Mouse (Mus musculus): ENCODE measurements around the gene AL732309.1.

- TF ChIP-seq POLR2A (IDR thresholded peaks at IDR 0.05; ENCODE audit: borderline replicate concordance, low read depth, low read length) (no peak), CTCF (IDR thresholded peaks at IDR 0.05; ENCODE audit: low read depth, low read length) (no peak)
Observed at GRCm38 (mm10) chr2:25273010-25273409, 26.3 kb upstream of the AL732309.1 start.

All from bone marrow macrophage, adult 2 months (primary cell).